Comparison of ENCODE assay signal across 13 mouse cellular contexts in the genomic region with DNA sequence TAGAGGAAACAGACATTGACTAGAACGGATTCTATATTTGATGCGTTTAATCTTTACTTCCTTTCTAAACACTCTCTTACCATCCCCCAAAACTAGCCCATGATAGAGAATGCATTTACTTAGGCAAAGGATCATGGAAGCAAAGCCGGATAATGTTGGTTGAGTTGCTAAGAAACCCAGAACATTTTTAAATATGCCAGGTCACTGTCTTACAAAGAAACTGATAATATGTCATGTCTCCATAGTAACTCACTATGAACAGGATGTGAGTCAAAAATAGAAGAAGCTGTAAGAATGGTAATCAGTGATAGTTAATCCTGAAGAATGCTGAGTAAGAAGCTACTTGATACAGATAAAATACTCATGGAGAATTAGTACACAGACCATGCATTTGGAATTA.
"Had no signal": no experiment of that assay in that cellular context is flagged by ENCODE, and none has a peak within 500 bp of the region (broad histone marks: within the 10 kb centered on the region; RNA-seq: fewer than 3 reads in every experiment).

No protein-coding gene starts in this region.

- H3K4me1 ChIP-seq: limb, embryonic 12.5 days; liver, embryonic 13.5 days; lung, embryonic 15.5 days; midbrain, embryonic 12.5 days; neural tube, embryonic 12.5 days; stomach, embryonic 15.5 days had no signal

- H3K4me2 ChIP-seq: limb, embryonic 12.5 days; liver, embryonic 13.5 days; lung, embryonic 15.5 days; midbrain, embryonic 12.5 days; neural tube, embryonic 12.5 days; stomach, embryonic 15.5 days had no signal

- H3K27me3 ChIP-seq: limb, embryonic 12.5 days; liver, embryonic 13.5 days; lung, embryonic 15.5 days; midbrain, embryonic 12.5 days; neural tube, embryonic 12.5 days; stomach, embryonic 15.5 days had no signal

- H3K4me3 ChIP-seq: limb, embryonic 12.5 days; liver, embryonic 13.5 days; lung, embryonic 15.5 days; midbrain, embryonic 12.5 days; myocyte; neural tube, embryonic 12.5 days; stomach, embryonic 15.5 days had no signal

- DNase-seq: kidney, adult 8-10 months; kidney, postnatal 25 days; liver; liver, embryonic 13.5 days; liver, postnatal 0 days; thymus, postnatal 36 days had no signal

- ATAC-seq: intestine, postnatal 0 days; liver, postnatal 0 days had no signal

- H3K9me3 ChIP-seq: limb, embryonic 12.5 days; liver, embryonic 13.5 days; lung, embryonic 15.5 days; midbrain, embryonic 12.5 days; neural tube, embryonic 12.5 days; stomach, embryonic 15.5 days had no signal

- H3K27ac ChIP-seq: limb, embryonic 12.5 days; liver, embryonic 13.5 days; lung, embryonic 15.5 days; midbrain, embryonic 12.5 days; neural tube, embryonic 12.5 days; stomach, embryonic 15.5 days had no signal

- H3K36me3 ChIP-seq: limb, embryonic 12.5 days; liver, embryonic 13.5 days; lung, embryonic 15.5 days; midbrain, embryonic 12.5 days; neural tube, embryonic 12.5 days; stomach, embryonic 15.5 days had no signal

- H3K9ac ChIP-seq: limb, embryonic 12.5 days; liver, embryonic 13.5 days; liver, postnatal 0 days; lung, embryonic 15.5 days; midbrain, embryonic 12.5 days; neural tube, embryonic 12.5 days; stomach, embryonic 15.5 days had no signal
